Mouse (Mus musculus): ENCODE data around the gene Ahsg. TPM values are rescaled to one million over a fixed set of nuclear protein-coding genes. Genes with fewer than 3 reads are reported as not detected.
"Not testable (repeated sequence)": the region's sequence is repeated elsewhere in the genome, so short reads cannot be mapped to it uniquely, and the experiment has no call there.

The Ahsg gene
- total and polyA plus RNA-seq, 2 experiments from 2014 or later, result 11.1 to 62.1 TPM

- Histone ChIP-seq H3K4me1 (ENCODE audit: control insufficient read depth, insufficient read depth) (no peaks in the 10 kb centered on the region), H3K4me2 (ENCODE audit: low read depth, low read length) (no peak overlapping the region), H3K36me3 (replicated peaks; ENCODE audit: control insufficient read depth, insufficient read depth, low read length) (no peaks in the 10 kb centered on the region), H3K4me3 (ENCODE audit: low read depth, low read length) (no peak overlapping the region), H3K9ac (replicated peaks; ENCODE audit: low read depth, low read length) (no peak overlapping the region), H3K9me3 (replicated peaks; ENCODE audit: control insufficient read depth, low read length) (no peaks in the 10 kb centered on the region), H3K27ac (ENCODE audit: low read depth) (no peak overlapping the region), H3K27me3 (ENCODE audit: control insufficient read depth, insufficient read depth, low read length) (no peaks in the 10 kb centered on the region)
- DNase-seq (ENCODE audit: low spot score), result no peak
- TF ChIP-seq CTCF (IDR thresholded peaks at IDR 0.05; ENCODE audit: low read depth), result no peak
- no peak for TF ChIP-seq EP300 (IDR thresholded peaks at IDR 0.05; ENCODE audit: low read depth)
- 57% methylated on average over 6 of the region's 6 CpGs for WGBS
- no peak for ATAC-seq (ENCODE audit: insufficient read depth, low read depth)
These were observed 38.5 kb downstream of the Ahsg start for GRCm38 (mm10) chr16:22929575-22929974.

DNA sequence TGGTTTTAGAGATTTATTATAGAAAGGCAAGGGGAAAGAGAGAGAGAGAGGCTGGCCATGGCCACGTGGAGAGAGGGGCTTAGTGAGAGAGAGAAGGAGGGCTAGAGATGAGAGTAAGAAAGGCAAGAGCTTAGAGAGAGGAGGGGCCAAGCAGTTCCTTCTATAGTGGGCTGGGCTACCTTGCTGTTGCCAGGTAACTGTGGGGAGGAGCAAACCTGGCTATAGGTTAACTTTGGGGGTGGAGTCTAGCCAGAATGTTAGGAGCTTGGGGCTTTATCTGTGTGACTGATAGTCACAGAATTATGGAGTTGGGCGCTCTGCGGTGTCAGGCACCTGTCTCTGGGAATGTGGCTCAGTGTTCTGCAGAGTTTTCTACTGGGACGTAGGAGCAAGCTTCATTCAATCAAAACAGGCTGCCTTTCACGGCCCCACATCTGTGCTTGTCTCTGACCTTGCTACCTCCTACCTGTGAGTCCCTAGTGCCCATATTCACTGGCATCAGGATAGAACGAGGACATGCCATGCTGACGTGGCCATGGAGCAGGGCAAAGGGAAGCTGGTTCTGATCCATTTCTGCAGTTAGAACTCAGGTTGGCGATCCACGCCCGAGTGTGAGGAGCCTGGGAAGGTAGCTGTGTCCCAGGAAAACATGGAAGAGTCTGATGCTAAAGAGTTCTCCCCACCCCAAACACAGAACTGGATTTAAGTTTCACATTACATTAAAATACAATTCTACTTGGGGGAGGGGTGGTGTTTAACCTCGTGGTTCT, 40.5 kb downstream of the Ahsg start:
- TF ChIP-seq CTCF (IDR thresholded peaks at IDR 0.05; ENCODE audit: low read depth), result no peak
- no peak for TF ChIP-seq EP300 (IDR thresholded peaks at IDR 0.05; ENCODE audit: low read depth)
- Histone ChIP-seq H3K27me3 (ENCODE audit: control insufficient read depth, insufficient read depth, low read length) (no peaks in the 10 kb centered on the region), H3K4me3 (ENCODE audit: low read depth, low read length) (no peak overlapping the region), H3K4me2 (ENCODE audit: low read depth, low read length) (no peak overlapping the region), H3K4me1 (ENCODE audit: control insufficient read depth, insufficient read depth) (no peaks in the 10 kb centered on the region), H3K36me3 (replicated peaks; ENCODE audit: control insufficient read depth, insufficient read depth, low read length) (no peaks in the 10 kb centered on the region), H3K9me3 (replicated peaks; ENCODE audit: control insufficient read depth, low read length) (no peaks in the 10 kb centered on the region), H3K9ac (replicated peaks; ENCODE audit: low read depth, low read length) (no peak overlapping the region), H3K27ac (ENCODE audit: low read depth) (no peak overlapping the region)
- WGBS, result 75% methylated on average over 11 of the region's 11 CpGs
- no peak for ATAC-seq (ENCODE audit: insufficient read depth, low read depth)
- DNase-seq (ENCODE audit: low spot score), result no peak

GRCm38 (mm10) chr16:22937631-22938030, 46.6 kb downstream of the Ahsg start:
- Histone ChIP-seq H3K36me3 (replicated peaks; ENCODE audit: control insufficient read depth, insufficient read depth, low read length) (no peaks in the 10 kb centered on the region), H3K4me1 (ENCODE audit: control insufficient read depth, insufficient read depth) (no peaks in the 10 kb centered on the region), H3K4me2 (ENCODE audit: low read depth, low read length) (no peak overlapping the region), H3K27me3 (ENCODE audit: control insufficient read depth, insufficient read depth, low read length) (no peaks in the 10 kb centered on the region), H3K9ac (replicated peaks; ENCODE audit: low read depth, low read length) (no peak overlapping the region), H3K27ac (ENCODE audit: low read depth) (no peak overlapping the region), H3K4me3 (ENCODE audit: low read depth, low read length) (no peak overlapping the region), H3K9me3 (replicated peaks; ENCODE audit: control insufficient read depth, low read length) (no peaks in the 10 kb centered on the region)
- DNase-seq (ENCODE audit: low spot score) (no peak), ATAC-seq (ENCODE audit: insufficient read depth, low read depth) (no peak)
- 83% methylated on average over 12 of the region's 12 CpGs for WGBS
- no peak for TF ChIP-seq CTCF (IDR thresholded peaks at IDR 0.05; ENCODE audit: low read depth)
- TF ChIP-seq EP300 (IDR thresholded peaks at IDR 0.05; ENCODE audit: low read depth), result no peak

DNA sequence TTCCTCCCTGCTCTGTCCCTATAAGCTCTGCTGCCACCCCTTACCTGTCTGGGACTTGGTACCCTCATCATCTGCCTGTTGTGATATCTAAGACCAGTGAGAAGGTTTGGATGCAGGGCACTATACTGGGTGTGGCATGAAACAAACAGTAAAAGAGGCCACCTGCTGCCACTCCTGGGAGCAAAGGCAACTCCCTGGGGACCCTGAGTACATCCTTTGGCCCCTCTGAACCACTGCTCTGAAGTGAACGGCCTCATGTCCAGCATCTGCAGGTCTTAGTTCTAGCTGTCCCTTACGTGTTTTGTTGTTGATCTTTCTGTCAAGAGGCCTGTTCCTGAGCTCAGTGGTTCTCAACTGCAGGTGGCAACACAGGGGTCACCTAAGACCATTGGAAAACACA, 47.5 kb downstream of the Ahsg start:
- WGBS, result 78% methylated on average over 2 of the region's 2 CpGs
- Histone ChIP-seq H3K27ac (ENCODE audit: low read depth) (no peak overlapping the region), H3K9ac (replicated peaks; ENCODE audit: low read depth, low read length) (no peak overlapping the region), H3K36me3 (replicated peaks; ENCODE audit: control insufficient read depth, insufficient read depth, low read length) (no peaks in the 10 kb centered on the region), H3K4me2 (ENCODE audit: low read depth, low read length) (no peak overlapping the region), H3K27me3 (ENCODE audit: control insufficient read depth, insufficient read depth, low read length) (no peaks in the 10 kb centered on the region), H3K9me3 (replicated peaks; ENCODE audit: control insufficient read depth, low read length) (no peaks in the 10 kb centered on the region), H3K4me1 (ENCODE audit: control insufficient read depth, insufficient read depth) (no peaks in the 10 kb centered on the region), H3K4me3 (ENCODE audit: low read depth, low read length) (no peak overlapping the region)
- no peak for ATAC-seq (ENCODE audit: insufficient read depth, low read depth)
- no peak for TF ChIP-seq EP300 (IDR thresholded peaks at IDR 0.05; ENCODE audit: low read depth)
- no peak for DNase-seq (ENCODE audit: low spot score)

DNA sequence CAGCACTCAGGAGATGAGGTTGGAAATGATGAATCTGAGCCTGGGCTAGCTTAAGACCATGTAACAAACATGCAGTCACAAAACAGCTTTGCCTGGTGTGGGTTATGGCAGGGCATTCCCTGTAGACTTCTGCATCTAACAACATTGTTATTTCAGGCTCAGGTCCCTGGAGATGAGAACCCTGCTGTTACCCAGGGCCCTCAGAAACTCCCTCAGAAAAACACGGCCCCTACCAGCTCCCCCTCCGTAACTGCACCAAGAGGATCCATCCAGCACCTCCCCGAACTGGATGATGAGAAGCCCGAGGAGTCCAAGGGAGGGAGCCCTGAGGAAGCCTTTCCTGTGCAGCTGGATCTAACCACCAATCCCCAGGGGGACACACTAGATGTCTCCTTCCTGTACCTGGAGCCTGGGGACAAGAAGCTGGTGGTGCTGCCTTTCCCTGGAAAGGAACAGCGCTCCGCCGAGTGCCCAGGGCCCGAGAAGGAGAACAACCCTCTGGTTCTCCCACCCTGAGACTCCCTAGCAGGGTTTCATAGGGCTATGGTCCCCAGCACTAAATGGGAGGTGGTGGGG, 48.1 kb downstream of the Ahsg start:
- no peaks in the 10 kb centered on the region for H3K9me3 ChIP-seq (replicated peaks; ENCODE audit: control insufficient read depth, low read length)
- no peak overlapping the region for H3K9ac ChIP-seq (replicated peaks; ENCODE audit: low read depth, low read length)
- 63% methylated on average over 8 of the region's 8 CpGs for WGBS
- TF ChIP-seq CTCF (IDR thresholded peaks at IDR 0.05; ENCODE audit: low read depth) (no peak), EP300 (IDR thresholded peaks at IDR 0.05; ENCODE audit: low read depth) (no peak)
- H3K4me1 ChIP-seq (ENCODE audit: control insufficient read depth, insufficient read depth), result no peaks in the 10 kb centered on the region
- no peaks in the 10 kb centered on the region for H3K27me3 ChIP-seq (ENCODE audit: control insufficient read depth, insufficient read depth, low read length)
- DNase-seq (ENCODE audit: low spot score) (no peak), ATAC-seq (ENCODE audit: insufficient read depth, low read depth) (no peak)
- no peak overlapping the region for H3K4me2 ChIP-seq (ENCODE audit: low read depth, low read length)
- H3K4me3 ChIP-seq (ENCODE audit: low read depth, low read length), result no peak overlapping the region
- no peak overlapping the region for H3K27ac ChIP-seq (ENCODE audit: low read depth)
- no peaks in the 10 kb centered on the region for H3K36me3 ChIP-seq (replicated peaks; ENCODE audit: control insufficient read depth, insufficient read depth, low read length)

DNA sequence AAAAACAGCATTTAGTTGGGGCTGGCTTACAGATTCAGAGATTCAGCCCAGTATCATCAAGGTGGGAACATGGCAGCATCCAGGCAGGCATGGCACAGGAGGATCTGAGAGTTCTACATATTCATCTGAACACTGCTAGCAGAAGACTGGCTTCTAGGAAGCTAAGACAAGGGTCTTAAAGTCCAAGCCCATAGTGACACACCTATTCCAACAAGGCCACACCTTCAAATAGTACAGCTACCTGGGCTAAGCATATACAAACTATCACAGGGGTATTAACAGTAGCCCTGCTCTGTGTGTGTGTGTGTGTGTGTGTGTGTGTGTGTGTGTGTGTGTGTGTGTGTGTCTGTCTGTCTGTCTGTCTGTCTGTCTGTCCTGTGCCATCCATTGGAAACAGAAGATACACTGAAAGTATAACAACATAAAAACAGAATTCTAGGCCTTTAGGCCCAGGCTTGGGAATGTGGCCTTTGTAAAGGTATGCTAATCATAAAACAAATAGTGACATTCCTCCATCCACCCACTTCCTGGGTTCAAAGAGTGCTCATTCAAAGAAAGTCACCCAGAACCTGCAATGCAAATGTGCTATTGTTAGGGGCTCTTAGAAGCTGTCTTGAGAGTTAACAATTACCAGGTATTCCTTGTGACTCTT, 50.9 kb downstream of the Ahsg start:
- not testable (repeated sequence) for H3K9me3 ChIP-seq (replicated peaks; ENCODE audit: control insufficient read depth, low read length); H3K36me3 ChIP-seq (replicated peaks; ENCODE audit: control insufficient read depth, insufficient read depth, low read length); H3K27me3 ChIP-seq (ENCODE audit: control insufficient read depth, insufficient read depth, low read length); H3K4me1 ChIP-seq (ENCODE audit: control insufficient read depth, insufficient read depth); ATAC-seq (ENCODE audit: insufficient read depth, low read depth); H3K27ac ChIP-seq (ENCODE audit: low read depth); H3K4me2 ChIP-seq (ENCODE audit: low read depth, low read length); H3K9ac ChIP-seq (replicated peaks; ENCODE audit: low read depth, low read length); DNase-seq (ENCODE audit: low spot score); H3K4me3 ChIP-seq (ENCODE audit: low read depth, low read length)
